Mouse (Mus musculus) limb, embryonic 11.5 days (tissue): ENCODE results near the gene Sh3gl1. TPM values are rescaled to one million over a fixed set of nuclear protein-coding genes. Genes with fewer than 3 reads are reported as not detected.

Source experiments
- ATAC-seq: fragments of 200-750 bp; cut with Nextera tagmentation; 2 replicates; pipeline ENCODE4 v1.8.0; 2017; ENCODE audit warnings: low read depth; ENCODE audit not compliant: insufficient number of reproducible peaks, low FRiP score, low TSS enrichment
- DNase-seq: peaks from one replicate; pipeline ENCODE4 v3.0.0-alpha.2; 2015; ENCODE audit warnings: low spot score
- H3K27ac ChIP-seq: fragments of 300-500 bp; sonication (generic); replicated peaks from 2 replicates; pipeline ENCODE4 v1.5.1; 2014; ENCODE audit warnings: low read depth, mild to moderate bottlenecking, low read length
- H3K27me3 ChIP-seq: fragments of 300-500 bp; sonication (generic); 2 replicates; pipeline ENCODE4 v1.6.1; 2014; ENCODE audit warnings: mild to moderate bottlenecking, low read length, mixed read lengths; ENCODE audit not compliant: control insufficient read depth, insufficient read depth
- H3K36me3 ChIP-seq: fragments of 300-500 bp; sonication (generic); 2 replicates; pipeline ENCODE4 v1.6.1; 2014; ENCODE audit warnings: mild to moderate bottlenecking, low read length, moderate library complexity, mixed read lengths; ENCODE audit not compliant: control insufficient read depth, insufficient read depth
- H3K4me1 ChIP-seq: fragments of 300-500 bp; sonication (generic); 2 replicates; pipeline ENCODE4 v1.6.1; 2014; ENCODE audit warnings: low read length, mixed read lengths; ENCODE audit not compliant: control insufficient read depth, insufficient read depth
- H3K4me2 ChIP-seq: fragments of 300-500 bp; sonication (generic); 2 replicates; pipeline ENCODE4 v1.6.1; 2014; ENCODE audit warnings: low read depth, mild to moderate bottlenecking, moderate library complexity; ENCODE audit not compliant: severe bottlenecking
- H3K4me3 ChIP-seq: fragments of 300-500 bp; sonication (generic); 2 replicates; pipeline ENCODE4 v1.5.1; 2014; ENCODE audit warnings: low read depth, low read length
- H3K9ac ChIP-seq: fragments of 300-500 bp; sonication (generic); 2 replicates; pipeline ENCODE4 v1.6.1; 2014; ENCODE audit warnings: mild to moderate bottlenecking, low read length
- H3K9me3 ChIP-seq: fragments of 300-500 bp; sonication (generic); 2 replicates; pipeline ENCODE4 v1.6.1; 2016; ENCODE audit warnings: low read length; ENCODE audit not compliant: control insufficient read depth
- WGBS: fragments of 180-500 bp; shearing (Covaris S2); extraction: QIAGEN DNeasy Blood & Tissue Kit; methylation state at CpG from one replicate; pipeline ENCODE4 v1.1.7; 2014; 5-methylcytosine and 5-hydroxymethylcytosine counted together
- polyA plus RNA-seq: library from polyadenylated mRNA; unstranded; fragments of >200 nt; fragmentation: Nextera tagmentation; extraction: Ambion mirVana; gene quantifications from 2 replicates; pipeline ENCODE4 v1.2.1, GENCODE M21; 2014

The Sh3gl1 gene
- polyA plus RNA-seq, 1 experiment from 2014 or later = 154 TPM

- peaks cover 15% of the 10 kb centered on the region for H3K4me1 ChIP-seq
- H3K4me3 ChIP-seq = no peak overlapping the region
- ATAC-seq (no peak), DNase-seq (no peak)
- WGBS = 90% methylated on average over 7 of the region's 7 CpGs
- H3K9ac ChIP-seq = no peak overlapping the region
- no peaks in the 10 kb centered on the region for H3K27me3 ChIP-seq
- peaks cover 22% of the 10 kb centered on the region for H3K36me3 ChIP-seq
- no peak overlapping the region for H3K27ac ChIP-seq
- no peaks in the 10 kb centered on the region; the same call in 1 of the 2 replicates for H3K9me3 ChIP-seq
- H3K4me2 ChIP-seq = no peak overlapping the region
These were observed 25.0 kb downstream of the Sh3gl1 start for GRCm38 (mm10) chr17:56011441-56011840.

GRCm38 (mm10) chr17:56010681-56011080 lies 25.8 kb downstream of the Sh3gl1 start:
- peaks cover 15% of the 10 kb centered on the region for H3K4me1 ChIP-seq
- peaks cover 2% of the 10 kb centered on the region for H3K9me3 ChIP-seq
- H3K4me3 ChIP-seq = peak overlapping the region; percentile 72
- peaks cover 17% of the 10 kb centered on the region for H3K36me3 ChIP-seq
- peaks cover 2% of the 10 kb centered on the region; the same call in 1 of the 2 replicates for H3K27me3 ChIP-seq
- ATAC-seq (no peak), DNase-seq (peak; percentile 87)
- H3K27ac ChIP-seq = no peak overlapping the region
- H3K4me2 ChIP-seq = peak overlapping the region; percentile 99; the same call in 1 of the 2 replicates
- 14% methylated on average over 9 of the region's 9 CpGs for WGBS
- H3K9ac ChIP-seq = peak overlapping the region; percentile 13; the same call in 1 of the 2 replicates

- Histone ChIP-seq H3K9me3 (peaks cover 3% of the 10 kb centered on the region), H3K27me3 (peaks cover 3% of the 10 kb centered on the region; the same call in 1 of the 2 replicates), H3K36me3 (peaks cover 15% of the 10 kb centered on the region), H3K4me2 (peak overlapping the region; percentile 99), H3K27ac (no peak overlapping the region), H3K4me1 (peaks cover 18% of the 10 kb centered on the region), H3K4me3 (peak overlapping the region; percentile 72), H3K9ac (peak overlapping the region; percentile 13; the same call in 1 of the 2 replicates)
- 73% methylated on average over 14 of the region's 14 CpGs for WGBS
- no peak for ATAC-seq
- DNase-seq = no peak
These were observed 26.2 kb downstream of the Sh3gl1 start for GRCm38 (mm10) chr17:56010255-56010654.

GRCm38 (mm10) chr17:56009962-56010240 lies 26.5 kb downstream of the Sh3gl1 start:
- Histone ChIP-seq H3K4me3 (peak overlapping the region; percentile 72), H3K27me3 (peaks cover 3% of the 10 kb centered on the region; the same call in 1 of the 2 replicates), H3K4me1 (peaks cover 18% of the 10 kb centered on the region), H3K27ac (no peak overlapping the region), H3K9me3 (peaks cover 3% of the 10 kb centered on the region), H3K4me2 (peak overlapping the region; percentile 99), H3K36me3 (peaks cover 11% of the 10 kb centered on the region; the same call in 1 of the 2 replicates), H3K9ac (peak overlapping the region; percentile 80)
- DNase-seq = no peak
- ATAC-seq = no peak
- 37% methylated on average over 2 of the region's 2 CpGs for WGBS

GRCm38 (mm10) chr17:56009088-56009961 lies 27.1 kb downstream of the Sh3gl1 start:
- peak overlapping the region; percentile 90 for H3K27ac ChIP-seq
- DNase-seq (peak; percentile 94), ATAC-seq (peak; percentile 87)
- peak overlapping the region; percentile 80 for H3K9ac ChIP-seq
- H3K4me1 ChIP-seq = peaks cover 18% of the 10 kb centered on the region
- H3K9me3 ChIP-seq = peaks cover 3% of the 10 kb centered on the region
- under 1% methylated on average over 59 of the region's 62 CpGs for WGBS
- peak overlapping the region; percentile 72 for H3K4me3 ChIP-seq
- H3K27me3 ChIP-seq = peaks cover 3% of the 10 kb centered on the region; the same call in 1 of the 2 replicates
- peaks cover 8% of the 10 kb centered on the region; the same call in 1 of the 2 replicates for H3K36me3 ChIP-seq
- peak overlapping the region; percentile 99 for H3K4me2 ChIP-seq

GRCm38 (mm10) chr17:56008356-56009087 lies 27.9 kb downstream of the Sh3gl1 start:
- Histone ChIP-seq H3K4me1 (peaks cover 18% of the 10 kb centered on the region), H3K36me3 (peaks cover 8% of the 10 kb centered on the region; the same call in 1 of the 2 replicates), H3K27me3 (peaks cover 3% of the 10 kb centered on the region; the same call in 1 of the 2 replicates), H3K4me2 (peak overlapping the region; percentile 99), H3K4me3 (peak overlapping the region; percentile 72), H3K27ac (peak overlapping the region; percentile 90), H3K9me3 (peaks cover 3% of the 10 kb centered on the region), H3K9ac (peak overlapping the region; percentile 80)
- peak; percentile 96 for DNase-seq
- under 1% methylated on average over 21 of the region's 21 CpGs for WGBS
- ATAC-seq = peak; percentile 89

- Histone ChIP-seq H3K9me3 (peaks cover 3% of the 10 kb centered on the region), H3K4me2 (peak overlapping the region; percentile 99), H3K36me3 (peaks cover 6% of the 10 kb centered on the region; the same call in 1 of the 2 replicates), H3K27me3 (peaks cover 3% of the 10 kb centered on the region; the same call in 1 of the 2 replicates), H3K27ac (peak overlapping the region; percentile 45; the same call in 1 of the 2 replicates), H3K4me3 (peak overlapping the region; percentile 72), H3K9ac (peak overlapping the region; percentile 50; the same call in 1 of the 2 replicates), H3K4me1 (peaks cover 18% of the 10 kb centered on the region)
- ATAC-seq = no peak; the same call in none of the 2 replicates
- DNase-seq = peak; percentile 43
- 33% methylated on average over 13 of the region's 14 CpGs for WGBS
These were observed 28.7 kb downstream of the Sh3gl1 start for GRCm38 (mm10) chr17:56007444-56008355.
